Mouse (Mus musculus): ENCODE measurements around the gene Crim1. TPM values are rescaled to one million over a fixed set of nuclear protein-coding genes. Genes with fewer than 3 reads are reported as not detected.

Crim1 gene
- total RNA-seq, 2 experiments from 2014 or later, result 32.7 to 33.3 TPM

- DNase-seq (ENCODE audit: low spot score in 2 of 2), result no peak
Measured at GRCm38 (mm10) chr17:78405336-78405735, 205.3 kb downstream of the Crim1 start.

GRCm38 (mm10) chr17:78406854-78407253, 206.8 kb downstream of the Crim1 start:
- no peak for DNase-seq (ENCODE audit: low spot score in 2 of 2)

GRCm38 (mm10) chr17:78407581-78407980, 207.5 kb downstream of the Crim1 start:
- DNase-seq (ENCODE audit: low spot score in 2 of 2), result no peak

GRCm38 (mm10) chr17:78408386-78408785, 208.3 kb downstream of the Crim1 start:
- DNase-seq (ENCODE audit: low spot score in 2 of 2), result no peak

- no peak for DNase-seq (ENCODE audit: low spot score in 2 of 2)
Measured at GRCm38 (mm10) chr17:78409900-78410299, 209.9 kb downstream of the Crim1 start.

GRCm38 (mm10) chr17:78415255-78415654, 215.2 kb downstream of the Crim1 start:
- DNase-seq (ENCODE audit: low spot score in 2 of 2), result no peak

- DNase-seq (ENCODE audit: low spot score in 2 of 2), result peak; percentile 98 to 99
Measured at GRCm38 (mm10) chr17:78417381-78418281, 217.6 kb downstream of the Crim1 start, which contains the start of gene Fez2. Gene Fez2, minus strand, starts transcription at chr17:78418152.

- DNase-seq (ENCODE audit: low spot score in 2 of 2), result no peak
Measured at GRCm38 (mm10) chr17:78419216-78419615, 219.2 kb downstream of the Crim1 start.

GRCm38 (mm10) chr17:78425026-78425425, 225.0 kb downstream of the Crim1 start:
- DNase-seq (ENCODE audit: low spot score in 2 of 2), result no peak

Small RNA genes within 50 kb of the gene (microRNA-seq; reads per million reads assigned to microRNA genes)
- gene Gm25069 (ENCODE audit: borderline number of aligned reads in 2 of 2), result 0 reads per million in 2 experiments

Other genes starting within 250 kb of the Crim1 start
- gene Fez2, start 217.9 kb downstream of the Crim1 start, total RNA-seq (2021), result 10 to 100 TPM; 47.0 to 60.6 TPM

All from adrenal gland, adult 18-20 months (tissue).